Mouse (Mus musculus) hindbrain, embryonic 13.5 days (tissue): ENCODE measurements at regions not wholly inside any gene's neighbourhood (a gene's known extent, or its start where the extent isn't known, plus 50 kb on each side); places are given as distances from the start of the nearest gene placed in this dataset.

Experiments
- ATAC-seq: fragments of 200-750 bp; cut with Nextera tagmentation; 2 replicates; pipeline ENCODE4 v1.8.0; 2017; ENCODE audit warnings: moderate TSS enrichment; ENCODE audit not compliant: low FRiP score
- H3K27ac ChIP-seq: fragments of 300-500 bp; sonication (generic); 2 replicates; pipeline ENCODE4 v1.5.1; 2015; ENCODE audit warnings: inconsistent platforms, mild to moderate bottlenecking, moderate library complexity
- H3K27me3 ChIP-seq: fragments of 300-500 bp; sonication (generic); 2 replicates; pipeline ENCODE4 v1.6.1; 2015; ENCODE audit warnings: mild to moderate bottlenecking, inconsistent platforms
- H3K36me3 ChIP-seq: fragments of 300-500 bp; sonication (generic); 2 replicates; pipeline ENCODE4 v1.6.1; 2015; ENCODE audit warnings: mild to moderate bottlenecking, inconsistent platforms
- H3K4me1 ChIP-seq: fragments of 300-500 bp; sonication (generic); replicated peaks from 2 replicates; pipeline ENCODE4 v1.6.1; 2015; ENCODE audit warnings: inconsistent platforms
- H3K4me2 ChIP-seq: fragments of 300-500 bp; sonication (generic); 2 replicates; pipeline ENCODE4 v1.6.1; 2015; ENCODE audit warnings: inconsistent platforms, mild to moderate bottlenecking, moderate library complexity
- H3K4me3 ChIP-seq: fragments of 300-500 bp; sonication (generic); 2 replicates; pipeline ENCODE4 v1.5.1; 2015; ENCODE audit warnings: mild to moderate bottlenecking, inconsistent platforms
- H3K9ac ChIP-seq: fragments of 300-500 bp; sonication (generic); 2 replicates; pipeline ENCODE4 v1.6.1; 2015; ENCODE audit warnings: mild to moderate bottlenecking, inconsistent platforms
- H3K9me3 ChIP-seq: fragments of 300-500 bp; sonication (generic); 2 replicates; pipeline ENCODE4 v1.6.1; 2016; ENCODE audit warnings: inconsistent platforms
- WGBS: fragments of 180-500 bp; shearing (Covaris S2); methylation state at CpG from one replicate; pipeline ENCODE4 v1.1.7; 2015; 5-methylcytosine and 5-hydroxymethylcytosine counted together

GRCm38 (mm10) chr8:64399554-64399953 lies 193.5 kb upstream of the Tll1 start:
- no peaks in the 10 kb centered on the region for H3K4me1 ChIP-seq
- no peak overlapping the region for H3K27ac ChIP-seq
- H3K9me3 ChIP-seq: no peaks in the 10 kb centered on the region
- H3K27me3 ChIP-seq: no peaks in the 10 kb centered on the region
- no peaks in the 10 kb centered on the region for H3K36me3 ChIP-seq
- 60% methylated on average over 3 of the region's 3 CpGs for WGBS
- ATAC-seq: no peak
- no peak overlapping the region for H3K9ac ChIP-seq
- H3K4me2 ChIP-seq: no peak overlapping the region
- no peak overlapping the region for H3K4me3 ChIP-seq

- H3K36me3 ChIP-seq: no peaks in the 10 kb centered on the region
- H3K27me3 ChIP-seq: no peaks in the 10 kb centered on the region
- no peaks in the 10 kb centered on the region for H3K4me1 ChIP-seq
- no peaks in the 10 kb centered on the region for H3K9me3 ChIP-seq
- H3K9ac ChIP-seq: no peak overlapping the region
- no peak overlapping the region for H3K4me3 ChIP-seq
- H3K4me2 ChIP-seq: no peak overlapping the region
- ATAC-seq: no peak
- H3K27ac ChIP-seq: no peak overlapping the region
- 77% methylated on average over 4 of the region's 4 CpGs for WGBS
Measured at GRCm38 (mm10) chr8:64397876-64398275, 191.8 kb upstream of the Tll1 start.

GRCm38 (mm10) chr8:64395816-64396215 lies 189.7 kb upstream of the Tll1 start:
- Histone ChIP-seq H3K36me3 (no peaks in the 10 kb centered on the region), H3K27ac (no peak overlapping the region), H3K4me1 (no peaks in the 10 kb centered on the region), H3K4me2 (no peak overlapping the region), H3K9me3 (no peaks in the 10 kb centered on the region), H3K27me3 (no peaks in the 10 kb centered on the region), H3K9ac (no peak overlapping the region), H3K4me3 (no peak overlapping the region)
- 81% methylated on average over 5 of the region's 5 CpGs for WGBS
- no peak for ATAC-seq

GRCm38 (mm10) chr8:64389488-64389887 lies 183.4 kb upstream of the Tll1 start:
- WGBS: 59% methylated on average over 5 of the region's 5 CpGs
- ATAC-seq: no peak
- no peaks in the 10 kb centered on the region for H3K4me1 ChIP-seq

GRCm38 (mm10) chr8:64388299-64388698 lies 182.2 kb upstream of the Tll1 start:
- no peak overlapping the region for H3K4me3 ChIP-seq
- 65% methylated on average over 2 of the region's 2 CpGs for WGBS
- no peaks in the 10 kb centered on the region for H3K36me3 ChIP-seq
- no peak overlapping the region for H3K9ac ChIP-seq
- no peak overlapping the region for H3K4me2 ChIP-seq
- H3K27me3 ChIP-seq: no peaks in the 10 kb centered on the region
- H3K27ac ChIP-seq: no peak overlapping the region
- H3K9me3 ChIP-seq: no peaks in the 10 kb centered on the region
- no peaks in the 10 kb centered on the region for H3K4me1 ChIP-seq
- no peak for ATAC-seq

More at GRCm38 (mm10) chr8:64389488-64389887, 183.4 kb upstream of the Tll1 start:
- H3K27ac ChIP-seq: no peak overlapping the region
- no peaks in the 10 kb centered on the region for H3K36me3 ChIP-seq
- no peaks in the 10 kb centered on the region for H3K9me3 ChIP-seq
- no peak overlapping the region for H3K4me3 ChIP-seq
- no peak overlapping the region for H3K4me2 ChIP-seq
- H3K27me3 ChIP-seq: no peaks in the 10 kb centered on the region
- H3K9ac ChIP-seq: no peak overlapping the region

GRCm38 (mm10) chr8:64379732-64380349 lies 173.8 kb upstream of the Tll1 start:
- H3K36me3 ChIP-seq: no peaks in the 10 kb centered on the region
- ATAC-seq: no peak
- WGBS: 81% methylated on average over 9 of the region's 9 CpGs

GRCm38 (mm10) chr8:64377830-64378229 lies 171.8 kb upstream of the Tll1 start:
- Histone ChIP-seq H3K9ac (no peak overlapping the region), H3K4me2 (no peak overlapping the region), H3K27ac (no peak overlapping the region), H3K36me3 (no peaks in the 10 kb centered on the region), H3K4me1 (no peaks in the 10 kb centered on the region), H3K4me3 (no peak overlapping the region), H3K27me3 (no peaks in the 10 kb centered on the region), H3K9me3 (no peaks in the 10 kb centered on the region)
- WGBS: 78% methylated on average over 2 of the region's 2 CpGs
- no peak for ATAC-seq

More at GRCm38 (mm10) chr8:64379732-64380349, 173.8 kb upstream of the Tll1 start:
- Histone ChIP-seq H3K9me3 (no peaks in the 10 kb centered on the region), H3K4me3 (no peak overlapping the region), H3K27me3 (no peaks in the 10 kb centered on the region), H3K4me2 (no peak overlapping the region), H3K27ac (no peak overlapping the region), H3K4me1 (no peaks in the 10 kb centered on the region), H3K9ac (no peak overlapping the region)

- WGBS: 87% methylated on average over 4 of the region's 4 CpGs
- Histone ChIP-seq H3K9ac (no peak overlapping the region), H3K27ac (no peak overlapping the region), H3K4me2 (no peak overlapping the region), H3K9me3 (no peaks in the 10 kb centered on the region), H3K36me3 (no peaks in the 10 kb centered on the region), H3K27me3 (no peaks in the 10 kb centered on the region), H3K4me3 (no peak overlapping the region), H3K4me1 (no peaks in the 10 kb centered on the region)
- ATAC-seq: no peak
Measured at GRCm38 (mm10) chr8:64375509-64375908, 169.4 kb upstream of the Tll1 start.

- Histone ChIP-seq H3K4me1 (no peaks in the 10 kb centered on the region), H3K4me3 (no peak overlapping the region), H3K4me2 (no peak overlapping the region), H3K27me3 (no peaks in the 10 kb centered on the region), H3K9ac (no peak overlapping the region), H3K27ac (no peak overlapping the region), H3K36me3 (no peaks in the 10 kb centered on the region), H3K9me3 (no peaks in the 10 kb centered on the region)
- WGBS: 58% methylated on average over 5 of the region's 5 CpGs
- no peak for ATAC-seq
Measured at GRCm38 (mm10) chr8:64374980-64375379, 168.9 kb upstream of the Tll1 start.

- 46% methylated on average over 6 of the region's 6 CpGs for whole genome bisulfite sequencing
- no peak for ATAC-seq
Measured at GRCm38 (mm10) chr8:64369973-64370372, 163.9 kb upstream of the Tll1 start.

GRCm38 (mm10) chr8:64367906-64368305 lies 161.8 kb upstream of the Tll1 start:
- H3K4me1 ChIP-seq: peaks cover 8% of the 10 kb centered on the region
- H3K9me3 ChIP-seq: no peaks in the 10 kb centered on the region
- H3K4me2 ChIP-seq: no peak overlapping the region
- H3K4me3 ChIP-seq: no peak overlapping the region
- no peaks in the 10 kb centered on the region for H3K27me3 ChIP-seq
- H3K27ac ChIP-seq: no peak overlapping the region
- H3K9ac ChIP-seq: no peak overlapping the region
- no peaks in the 10 kb centered on the region for H3K36me3 ChIP-seq
- WGBS: 92% methylated on average over 4 of the region's 4 CpGs
- no peak for ATAC-seq

More at GRCm38 (mm10) chr8:64369973-64370372, 163.9 kb upstream of the Tll1 start:
- Histone ChIP-seq H3K9ac (no peak overlapping the region), H3K9me3 (no peaks in the 10 kb centered on the region), H3K4me1 (peaks cover 8% of the 10 kb centered on the region), H3K27ac (no peak overlapping the region), H3K4me3 (no peak overlapping the region), H3K36me3 (no peaks in the 10 kb centered on the region), H3K27me3 (no peaks in the 10 kb centered on the region), H3K4me2 (no peak overlapping the region)

- H3K4me2 ChIP-seq: no peak overlapping the region
- no peaks in the 10 kb centered on the region for H3K9me3 ChIP-seq
- no peaks in the 10 kb centered on the region for H3K36me3 ChIP-seq
- H3K9ac ChIP-seq: no peak overlapping the region
- no peak overlapping the region for H3K4me3 ChIP-seq
- H3K27me3 ChIP-seq: no peaks in the 10 kb centered on the region
- peaks cover 8% of the 10 kb centered on the region for H3K4me1 ChIP-seq
- ATAC-seq: no peak
- 29% methylated on average over 9 of the region's 9 CpGs for WGBS
- no peak overlapping the region for H3K27ac ChIP-seq
Measured at GRCm38 (mm10) chr8:64366974-64367266, 160.8 kb upstream of the Tll1 start.

GRCm38 (mm10) chr8:64366226-64366973 lies 160.3 kb upstream of the Tll1 start:
- WGBS: 58% methylated on average over 11 of the region's 11 CpGs
- Histone ChIP-seq H3K9me3 (no peaks in the 10 kb centered on the region), H3K4me3 (no peak overlapping the region), H3K36me3 (no peaks in the 10 kb centered on the region), H3K9ac (no peak overlapping the region), H3K4me1 (peaks cover 8% of the 10 kb centered on the region), H3K27me3 (no peaks in the 10 kb centered on the region), H3K27ac (no peak overlapping the region), H3K4me2 (no peak overlapping the region)
- no peak for ATAC-seq
